Comparison of ENCODE assay signal across 8 mouse cellular contexts in genomic region chr2:173023371-173023851, GRCm38 (mm10). TPM values are rescaled to one million over a fixed set of nuclear protein-coding genes. Genes with fewer than 3 reads are reported as not detected.
DNase-seq lines count a peak whose midpoint lies in the region; ATAC-seq and TF ChIP-seq lines count a peak whose summit lies in the region.

No protein-coding gene starts in this region.

- H3K9me3 ChIP-seq in hindbrain, embryonic 14.5 days (ENCODE audit: control insufficient read depth, low read length): no peaks in the 10 kb centered on the region
- H3K9me3 ChIP-seq in midbrain, embryonic 13.5 days: no peaks in the 10 kb centered on the region

- peaks cover 16% of the 10 kb centered on the region for H3K4me1 ChIP-seq in heart, adult 2 months (ENCODE audit: control insufficient read depth, insufficient read depth, low read length)
- peaks cover 40% of the 10 kb centered on the region for H3K4me1 ChIP-seq in hindbrain, embryonic 14.5 days (replicated peaks; ENCODE audit: control insufficient read depth, insufficient read depth, low read length)
- peaks cover 74% of the 10 kb centered on the region for H3K4me1 ChIP-seq in midbrain, embryonic 13.5 days (replicated peaks)

- ATAC-seq in activated CD4-positive, CD25-positive, alpha-beta regulatory T cell, adult 4 months: peak; percentile 28
- no peak for ATAC-seq in hindbrain, embryonic 14.5 days (ENCODE audit: low FRiP score)
- ATAC-seq in midbrain, embryonic 13.5 days: no peak

- H3K27me3 ChIP-seq in heart, adult 2 months (ENCODE audit: control insufficient read depth, insufficient read depth, low read length): no peaks in the 10 kb centered on the region
- H3K27me3 ChIP-seq in hindbrain, embryonic 14.5 days (ENCODE audit: control insufficient read depth, insufficient read depth, low read length): peaks cover 22% of the 10 kb centered on the region
- H3K27me3 ChIP-seq in midbrain, embryonic 13.5 days: peaks cover 30% of the 10 kb centered on the region

- 68% methylated on average over 7 of the region's 7 CpGs for WGBS in heart, adult 2 months
- 89% methylated on average over 7 of the region's 7 CpGs for WGBS in hindbrain, embryonic 14.5 days
- 86% methylated on average over 7 of the region's 7 CpGs for WGBS in midbrain, embryonic 13.5 days

- TF ChIP-seq POLR2A in heart, adult 2 months (IDR thresholded peaks at IDR 0.05; ENCODE audit: insufficient read depth, low read depth, low read length): no peak

- H3K9ac ChIP-seq in heart, adult 2 months (ENCODE audit: low read depth, low read length): peak overlapping the region; percentile 77
- H3K9ac ChIP-seq in hindbrain, embryonic 14.5 days: peak overlapping the region; percentile 80
- H3K9ac ChIP-seq in midbrain, embryonic 13.5 days (replicated peaks): peak overlapping the region; percentile 85

- intact Hi-C loops in heart, adult 2 months (cut with DNase I): loop anchor here (2.0 kb wide), 1 partner anchor 57 kb away; no protein-coding TSS in a partner anchor

- H3K4me2 ChIP-seq in hindbrain, embryonic 14.5 days (replicated peaks): peak overlapping the region; percentile 83
- peak overlapping the region; percentile 86 for H3K4me2 ChIP-seq in midbrain, embryonic 13.5 days (replicated peaks)

- H3K36me3 ChIP-seq in heart, adult 2 months (ENCODE audit: control insufficient read depth, insufficient read depth, low read length): peaks cover 2% of the 10 kb centered on the region; the same call in 1 of the 2 replicates
- H3K36me3 ChIP-seq in hindbrain, embryonic 14.5 days (replicated peaks; ENCODE audit: control insufficient read depth, insufficient read depth): 0 out of 2 replicates have a peak, but pooled peaks cover 8% of the 10 kb centered on the region
- H3K36me3 ChIP-seq in midbrain, embryonic 13.5 days: peaks cover 24% of the 10 kb centered on the region

- TF ChIP-seq EP300 in heart, adult 2 months (IDR thresholded peaks at IDR 0.05; ENCODE audit: insufficient read depth, low read depth, low read length): no peak; the same call in 1 of the 2 replicates

- peak in 1 of 2 experiments; percentile 8 for DNase-seq in heart, adult 2 months
- no peak for DNase-seq in heart, adult 18-20 months
- no peak for DNase-seq in hindbrain, embryonic 14.5 days (ENCODE audit: low spot score)
- DNase-seq in ovary, postnatal 14 days (ENCODE audit: low spot score): no peak
- DNase-seq in gastrocnemius, adult 18-20 months (ENCODE audit: low spot score): no peak
- no peak for DNase-seq in cerebellum, postnatal 25 days

- no peaks in the 10 kb centered on the region; the same call in 1 of the 2 replicates for H3K79me2 ChIP-seq in heart, adult 2 months (replicated peaks; ENCODE audit: control insufficient read depth, insufficient read depth, low read length)

- H3K27ac ChIP-seq in heart, adult 2 months: peak overlapping the region; percentile 94
- H3K27ac ChIP-seq in hindbrain, embryonic 14.5 days: no peak overlapping the region
- H3K27ac ChIP-seq in midbrain, embryonic 13.5 days: no peak overlapping the region

- no peak for TF ChIP-seq CTCF in heart, adult 2 months (IDR thresholded peaks at IDR 0.05)

- H3K4me3 ChIP-seq in heart, adult 2 months: peak overlapping the region; percentile 96
- H3K4me3 ChIP-seq in hindbrain, embryonic 14.5 days (replicated peaks; ENCODE audit: low read length): peak overlapping the region; percentile 89
- H3K4me3 ChIP-seq in midbrain, embryonic 13.5 days (replicated peaks): peak overlapping the region; percentile 82

RNA-seq across cellular contexts. Expression of gene Rbm38, which starts 3.1 kb away (rescaled TPM):
- 100 to 1,000 TPM; 173 to 203 TPM for total RNA-seq in heart, adult 2 months (2021)
- 342 and 529 TPM in 2 replicates for polyA plus RNA-seq in heart, adult 2 months (2012; rRNA removed)
- 100 to 1,000 TPM; 171 to 173 TPM for total RNA-seq in heart, adult 18-20 months (2021)
- 100 to 1,000 TPM; 154 to 186 TPM for polyA plus RNA-seq in activated CD4-positive, CD25-positive, alpha-beta regulatory T cell, adult 4 months (2017; shearing (Covaris generic))
- 13.3 and 16.4 TPM in 2 replicates for polyA plus RNA-seq in hindbrain, embryonic 14.5 days (2014; fragmentation: Nextera tagmentation; extraction: Ambion mirVana)
- 26.6 and 29.4 TPM in 2 replicates for polyA plus RNA-seq in midbrain, embryonic 13.5 days (2015; fragmentation: Nextera tagmentation; extraction: Ambion mirVana)
- total RNA-seq in gastrocnemius, adult 18-20 months (2021): 100 to 1,000 TPM; 225 to 230 TPM

RNA-seq across cellular contexts. Expression of gene Rae1, which starts 23.5 kb away (rescaled TPM):
- total RNA-seq in heart, adult 2 months (2021): 10 to 100 TPM; 22.8 to 23.0 TPM
- 27.8 and 44.8 TPM in 2 replicates for polyA plus RNA-seq in heart, adult 2 months (2012; rRNA removed)
- 10 to 100 TPM; 21.5 to 21.8 TPM for total RNA-seq in heart, adult 18-20 months (2021)
- 10 to 100 TPM; 54.5 to 63.6 TPM for polyA plus RNA-seq in activated CD4-positive, CD25-positive, alpha-beta regulatory T cell, adult 4 months (2017; shearing (Covaris generic))
- 111 and 117 TPM in 2 replicates for polyA plus RNA-seq in hindbrain, embryonic 14.5 days (2014; fragmentation: Nextera tagmentation; extraction: Ambion mirVana)
- polyA plus RNA-seq in midbrain, embryonic 13.5 days (2015; fragmentation: Nextera tagmentation; extraction: Ambion mirVana): 121 TPM in 2 replicates
- 10 to 100 TPM; 11.0 to 11.2 TPM for total RNA-seq in gastrocnemius, adult 18-20 months (2021)

RNA-seq across cellular contexts. Expression of gene Spo11, which starts 45.9 kb away (rescaled TPM):
- not detected for total RNA-seq in heart, adult 2 months (2021)
- polyA plus RNA-seq in heart, adult 2 months (2012; rRNA removed): 0.14 TPM in 1 of 2 replicates, not detected in the other
- total RNA-seq in heart, adult 18-20 months (2021): not detected
- 1 to 10 TPM; 3.5 to 5.2 TPM for polyA plus RNA-seq in activated CD4-positive, CD25-positive, alpha-beta regulatory T cell, adult 4 months (2017; shearing (Covaris generic))
- polyA plus RNA-seq in hindbrain, embryonic 14.5 days (2014; fragmentation: Nextera tagmentation; extraction: Ambion mirVana): 0.95 and 1.0 TPM in 2 replicates
- polyA plus RNA-seq in midbrain, embryonic 13.5 days (2015; fragmentation: Nextera tagmentation; extraction: Ambion mirVana): 0.53 and 0.61 TPM in 2 replicates
- not detected for total RNA-seq in gastrocnemius, adult 18-20 months (2021)
